Mouse (Mus musculus) megakaryocyte, embryonic 14.5 days (primary cell): ENCODE results near the gene Stat5a.

Experiments used
- FLI1 ChIP-seq: IDR thresholded peaks from 2 replicates; pipeline ENCODE4 v1.6.1; 2012; ENCODE audit warnings: low read length, inconsistent platforms, mixed read lengths
- GATA1 ChIP-seq: IDR thresholded peaks from 3 replicates; pipeline ENCODE4 v1.6.1; 2012; ENCODE audit warnings: mixed read lengths, low read length, inconsistent platforms, borderline replicate concordance

GRCm38 (mm10) chr11:100816801-100817200 lies 42.4 kb upstream of the Stat5a start:
- TF ChIP-seq GATA1 (no peak), FLI1 (no peak)
